Mouse (Mus musculus) cerebellum, adult 2 months (tissue): ENCODE measurements at regions not wholly inside any gene's neighbourhood (a gene's known extent, or its start where the extent isn't known, plus 50 kb on each side); places are given as distances from the start of the nearest gene placed in this dataset.

Experiments used
- CTCF ChIP-seq: fragments of 200-500 bp; IDR thresholded peaks from 2 replicates; pipeline ENCODE4 v1.5.1; 2011; ENCODE audit warnings: low read depth, mild to moderate bottlenecking, control low read depth, low read length, moderate library complexity, borderline replicate concordance; ENCODE audit not compliant: insufficient read depth
- POLR2A ChIP-seq: fragments of 200-500 bp; IDR thresholded peaks from 2 replicates; pipeline ENCODE4 v1.6.1; 2011; ENCODE audit warnings: low read length, control low read depth, borderline replicate concordance; ENCODE audit not compliant: insufficient read depth

DNA sequence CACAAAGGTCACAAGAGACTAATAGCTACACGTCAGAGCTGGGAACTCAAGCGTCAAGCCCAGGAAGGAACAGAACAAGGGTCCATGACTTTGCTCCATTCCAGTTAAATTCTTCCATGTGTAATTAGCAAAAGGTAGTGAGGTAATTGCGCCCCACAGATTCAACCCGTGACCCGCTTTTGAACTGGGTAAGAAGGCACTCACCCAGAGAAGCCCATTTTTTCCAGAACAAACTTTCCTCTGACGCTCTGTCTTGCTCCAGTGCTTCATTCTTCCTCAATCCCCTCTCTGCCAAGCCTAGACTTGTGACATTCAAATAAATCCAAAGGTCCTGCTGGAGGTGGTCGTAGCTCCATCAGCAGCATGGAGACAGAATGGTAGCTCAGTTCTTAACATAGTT is 110.2 kb upstream of the Ccdc122 start:
- TF ChIP-seq CTCF (no peak), POLR2A (no peak)
